Mouse (Mus musculus) cerebellum, postnatal 36 days (tissue): Measurements from ENCODE around the gene Zbtb49.

Source experiments
- DNase-seq, 2 experiments: peaks; one replicate each; pipeline ENCODE4 v3.0.0; 2021 to 2022; ENCODE audit warnings: mixed read lengths in 2 of 2

Gene Zbtb49

DNA sequence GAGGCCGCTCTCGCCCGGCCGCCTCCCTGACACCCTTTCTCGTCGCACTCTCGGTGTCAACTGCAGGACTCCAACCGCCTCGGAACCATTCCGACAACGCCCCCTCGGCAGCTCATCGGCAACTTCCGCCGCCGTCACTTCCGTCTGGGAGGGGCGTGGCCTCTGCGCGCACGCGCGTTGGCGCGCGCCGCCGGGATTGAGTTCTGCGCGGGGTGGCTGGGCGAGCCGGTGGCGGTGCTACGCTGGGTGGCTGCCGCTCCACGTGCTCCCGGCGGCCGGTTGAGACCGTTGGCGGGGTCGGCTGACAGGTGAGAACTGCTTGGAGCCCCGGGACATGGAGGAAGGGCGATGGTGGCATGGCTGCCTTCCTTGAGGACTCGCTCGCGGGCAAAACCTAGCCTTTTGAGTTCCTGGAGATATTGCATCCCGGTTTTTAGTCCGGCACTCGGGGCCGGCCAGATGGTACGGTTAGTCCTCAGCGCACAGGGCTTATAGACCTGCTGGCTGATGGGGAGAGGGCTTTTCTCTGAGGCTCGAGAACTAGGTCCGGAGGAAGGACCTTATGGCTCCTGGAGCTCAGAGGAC lies at the start of gene Zbtb49, which contains the start of gene Lyar:
TSS of gene Zbtb49 (minus strand) at position 130 of the 585 bp plus-strand sequence.
TSS of gene Lyar (plus strand) at position 143 of the 585 bp plus-strand sequence.
- peak; percentile 95 for DNase-seq

DNA sequence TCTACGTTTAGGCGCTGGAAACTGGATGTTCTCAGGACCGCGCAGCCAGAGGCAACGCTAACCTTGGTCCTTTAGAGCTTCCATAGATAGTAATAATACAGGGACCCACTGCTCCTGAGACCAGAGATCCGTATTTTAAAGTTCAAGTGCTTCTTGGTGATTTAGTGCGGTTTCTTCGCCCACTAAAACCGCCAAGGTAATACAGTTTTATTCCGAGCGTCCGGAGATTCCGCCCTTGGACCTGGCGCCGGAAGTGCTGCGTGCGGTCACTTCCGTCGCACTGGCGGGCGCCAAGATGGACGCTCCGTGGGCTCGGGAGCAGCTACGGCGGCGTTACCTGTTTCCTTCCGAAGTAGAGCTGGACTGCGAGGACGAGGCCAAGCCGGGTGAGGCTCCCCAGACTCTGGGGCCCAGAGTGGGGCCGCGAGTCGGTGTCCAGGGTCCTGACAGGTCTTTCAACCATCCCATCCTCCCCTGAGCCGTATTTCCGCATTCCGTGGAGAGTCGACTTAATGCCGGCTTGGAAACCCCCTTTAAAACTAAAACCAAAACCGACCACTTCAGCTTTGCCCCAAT lies 39.9 kb upstream of the Zbtb49 start, which contains the start of gene Tmem128:
TSS of gene Tmem128 (plus strand) at position 79 of the 576 bp plus-strand sequence.
- peak; percentile 70 to 80 for DNase-seq

DNA sequence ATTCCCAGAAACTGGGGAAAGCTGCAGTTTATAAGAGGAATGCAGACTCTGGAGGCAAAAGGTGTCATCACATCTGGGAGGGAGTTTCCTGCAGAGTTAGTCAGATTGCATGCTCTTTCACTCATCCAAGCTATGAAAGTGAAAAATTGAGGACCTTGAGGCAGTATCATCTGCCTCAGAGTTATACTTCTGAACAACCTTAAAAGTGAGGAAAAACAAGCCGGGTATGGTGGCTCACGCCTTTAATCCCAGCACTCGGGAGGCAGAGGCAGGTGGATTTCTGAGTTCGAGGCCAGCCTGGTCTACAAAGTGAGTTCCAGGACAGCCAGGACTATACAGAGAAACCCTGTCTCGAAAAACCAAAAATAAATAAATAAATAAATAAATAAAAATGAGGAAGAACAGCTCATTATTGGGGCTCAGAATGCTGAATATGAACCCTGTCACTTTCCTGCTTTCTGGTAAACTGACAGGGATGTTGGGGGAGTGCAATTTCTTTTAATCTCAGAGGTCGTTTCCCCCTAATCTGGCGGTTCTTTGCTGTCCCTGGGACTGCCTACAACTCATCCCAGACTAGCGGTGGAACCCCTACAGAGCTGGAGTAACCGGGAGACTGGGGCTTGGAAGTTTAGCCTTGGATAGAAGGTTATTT lies 39.3 kb upstream of the Zbtb49 start:
- DNase-seq: no peak

DNA sequence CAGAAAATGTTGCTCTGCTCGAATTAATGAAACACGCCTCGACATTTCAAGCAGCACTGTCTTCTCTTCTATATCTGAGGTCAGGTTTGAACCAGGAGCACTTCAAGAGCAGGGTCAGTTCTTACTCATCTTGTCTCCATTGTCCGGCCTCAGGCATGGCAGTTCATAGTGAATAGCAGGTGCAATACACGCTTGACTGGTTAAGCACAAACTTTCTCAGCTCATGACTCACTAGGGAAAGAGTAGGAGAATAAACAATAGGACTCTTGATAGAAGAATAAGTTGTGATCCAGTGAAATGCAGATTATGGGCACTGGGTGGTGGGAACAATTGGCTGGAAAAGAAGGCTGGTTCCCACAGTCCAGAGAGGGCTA lies 38.5 kb upstream of the Zbtb49 start:
- DNase-seq: no peak

DNA sequence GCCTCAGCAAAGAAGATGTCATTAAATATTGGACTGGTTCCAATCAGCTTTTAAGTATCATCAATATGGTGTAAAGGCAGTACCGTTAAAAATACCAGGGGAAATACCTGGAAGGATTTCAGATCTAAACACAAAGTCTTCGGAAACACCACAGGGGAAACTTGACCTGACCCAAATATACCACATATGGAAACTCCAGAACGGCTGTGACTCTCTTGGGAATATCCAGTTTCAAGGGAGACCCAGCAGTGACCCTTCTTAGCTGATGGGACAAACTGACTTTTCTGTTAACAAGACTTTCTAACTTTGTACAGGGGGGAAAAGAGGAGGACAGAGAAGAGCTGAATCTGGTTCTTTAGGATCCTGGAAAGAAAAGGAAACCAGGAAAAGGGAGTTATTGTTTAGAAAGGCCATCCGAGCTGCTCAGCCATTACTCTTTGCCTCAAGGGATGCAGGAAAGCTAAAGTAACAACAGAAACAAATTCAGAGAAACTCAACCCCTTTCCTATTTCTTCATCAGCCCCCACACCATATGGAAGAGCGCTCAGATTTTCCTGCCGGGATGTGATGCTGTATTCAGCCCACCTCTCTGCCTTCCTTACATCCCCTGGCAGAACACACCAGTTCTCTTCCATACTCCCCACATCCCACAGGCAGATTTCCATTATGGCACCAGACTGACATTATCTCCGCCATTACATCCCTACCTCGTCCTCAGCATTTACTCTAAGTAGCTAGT lies 37.9 kb upstream of the Zbtb49 start:
- DNase-seq: no peak

DNA sequence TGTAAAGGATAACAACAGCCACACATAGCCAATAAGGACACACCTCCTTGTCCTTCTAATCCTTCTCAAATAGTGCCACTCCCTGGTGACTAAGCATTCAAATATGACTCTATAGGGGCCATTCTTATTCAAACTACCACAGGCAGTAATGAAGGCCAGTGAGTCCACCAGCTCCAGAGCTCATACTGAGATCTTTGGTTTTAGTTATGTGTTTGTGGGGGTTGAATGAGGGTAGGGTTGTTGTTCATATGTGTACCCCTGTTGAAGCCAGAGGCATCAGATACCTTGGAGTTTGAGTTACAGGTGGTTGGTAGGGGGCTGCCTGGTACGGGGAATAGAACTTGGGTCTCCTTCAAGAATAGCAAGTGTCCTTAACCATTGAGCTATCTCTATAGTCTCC lies 36.3 kb upstream of the Zbtb49 start:
- DNase-seq: no peak

DNA sequence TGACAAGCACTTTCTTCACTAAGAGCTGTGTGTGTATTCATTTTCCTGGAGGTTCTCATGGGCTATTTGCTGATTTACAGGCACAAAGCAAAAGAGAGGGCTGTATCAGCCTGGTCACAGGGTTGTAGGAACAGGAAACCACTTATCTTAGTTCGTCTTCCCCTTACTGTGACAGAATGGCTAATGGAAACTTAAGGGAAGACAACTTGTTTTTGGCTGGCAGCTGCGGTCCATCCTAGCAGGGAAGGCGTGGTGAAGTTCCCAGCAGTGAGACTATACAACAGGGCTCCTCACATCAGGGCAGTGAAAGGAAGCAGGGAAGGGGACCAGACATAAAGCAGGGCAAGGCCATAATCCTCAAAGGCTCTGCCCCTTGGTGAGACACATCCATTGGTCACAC lies 35.4 kb upstream of the Zbtb49 start:
- DNase-seq: no peak

DNA sequence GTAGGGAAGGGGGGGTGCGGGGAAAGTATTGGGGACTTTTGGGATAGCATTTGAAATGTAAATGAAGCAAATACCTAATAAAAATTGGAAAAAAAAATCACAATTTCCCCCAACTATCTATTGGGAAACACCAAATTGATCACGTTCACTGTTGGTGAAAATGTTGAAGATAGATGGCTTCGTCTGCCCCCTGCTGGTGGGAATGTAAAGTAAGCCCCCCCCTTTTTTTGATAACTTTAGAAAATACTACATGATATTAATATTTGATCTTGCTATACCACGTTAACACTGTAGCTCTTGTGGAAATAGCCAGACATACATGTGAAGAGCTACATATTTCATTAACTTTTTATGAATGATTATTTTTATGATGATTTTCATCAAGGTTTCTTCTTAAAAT lies 34.9 kb upstream of the Zbtb49 start:
- no peak for DNase-seq

DNA sequence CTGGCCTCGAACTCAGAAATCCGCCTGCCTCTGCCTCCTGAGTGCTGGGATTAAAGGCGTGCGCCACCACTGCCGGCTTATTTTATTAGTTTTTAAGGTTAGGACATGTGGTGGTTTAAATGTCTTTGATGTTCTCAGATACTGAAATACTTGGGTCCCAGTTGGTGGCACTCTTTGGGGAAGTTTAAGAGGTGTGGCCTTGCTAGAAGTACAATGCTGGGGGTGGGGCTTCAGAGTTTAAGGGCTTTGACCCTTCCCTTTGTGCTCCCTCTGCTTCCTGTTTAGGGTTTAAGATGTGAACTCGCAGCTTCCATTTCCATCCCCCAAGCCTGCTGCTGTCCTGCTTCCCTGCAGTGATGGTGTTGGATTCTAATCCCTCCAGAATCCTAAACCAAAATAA lies 21.7 kb upstream of the Zbtb49 start:
- DNase-seq: no peak

DNA sequence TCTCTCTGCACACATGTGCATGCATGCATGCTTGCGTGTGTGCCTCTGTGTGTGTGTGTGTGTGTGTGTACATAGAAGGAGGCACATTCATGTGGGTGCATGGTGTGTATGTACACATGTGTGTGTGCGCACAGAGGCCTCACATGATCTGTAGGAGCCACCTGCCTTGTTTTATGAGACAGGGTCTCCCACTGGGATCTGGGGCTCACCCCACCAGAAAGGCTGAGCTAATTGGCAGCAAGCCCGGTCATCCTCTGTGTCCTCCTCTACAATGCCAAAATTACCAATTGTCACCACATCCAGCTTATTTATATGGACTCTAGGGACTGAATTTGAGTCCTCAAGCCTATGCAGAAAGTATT lies 21.2 kb upstream of the Zbtb49 start:
- DNase-seq: no peak

DNA sequence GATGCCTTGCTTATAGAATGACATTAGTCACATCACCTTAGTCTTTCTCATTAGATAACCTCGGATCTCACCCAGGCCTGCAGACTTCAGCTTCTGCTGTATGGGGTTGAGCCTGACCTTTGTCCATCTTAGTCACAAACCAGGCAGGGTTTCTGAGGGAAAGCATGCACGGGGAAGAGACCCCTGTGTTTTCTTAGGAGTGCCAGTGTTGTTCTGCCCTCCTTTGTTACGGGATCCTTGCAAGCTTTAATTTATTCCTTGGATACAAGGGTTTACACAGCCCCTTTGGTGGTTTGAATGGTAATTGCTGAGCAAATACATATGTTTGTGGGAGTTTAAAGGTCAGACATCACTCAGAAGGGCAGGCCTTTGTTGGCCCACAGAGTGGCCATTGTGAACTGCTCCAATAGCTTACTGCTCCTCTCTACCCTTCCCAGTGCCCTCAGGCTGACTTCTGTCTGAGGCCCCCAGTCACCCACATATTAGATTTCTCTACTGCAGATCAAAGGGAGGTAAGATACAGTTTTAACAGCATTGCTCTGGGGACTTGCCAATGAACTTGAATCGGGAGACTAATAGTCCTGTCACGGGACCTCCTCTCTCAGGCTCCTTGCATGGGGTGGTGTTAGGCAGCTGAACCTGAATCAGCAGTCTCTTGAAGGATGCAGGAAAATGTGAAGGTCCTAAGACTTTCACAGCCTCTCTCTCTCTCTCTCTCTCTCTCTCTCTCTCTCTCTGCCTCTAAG lies 20.6 kb upstream of the Zbtb49 start:
- DNase-seq: no peak

DNA sequence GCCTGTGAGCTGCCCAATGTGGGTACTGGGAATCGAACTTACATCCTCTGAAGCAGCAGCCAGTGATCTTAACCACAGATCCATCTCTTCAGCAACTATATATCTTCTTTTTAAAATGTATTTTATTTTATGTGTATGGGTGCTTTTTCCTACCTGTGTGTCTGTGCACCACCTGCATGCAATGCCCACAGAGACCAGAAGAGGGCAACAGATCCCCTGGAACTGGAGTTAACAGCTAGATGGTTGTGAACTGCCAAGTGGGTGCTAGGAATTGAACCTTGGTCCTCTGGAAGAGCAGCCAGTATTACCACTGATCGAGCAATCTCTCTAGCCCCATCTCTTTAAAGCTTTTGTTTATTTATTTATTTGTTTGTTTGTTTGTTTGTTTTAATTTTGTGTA lies 16.4 kb upstream of the Zbtb49 start:
- no peak for DNase-seq

DNA sequence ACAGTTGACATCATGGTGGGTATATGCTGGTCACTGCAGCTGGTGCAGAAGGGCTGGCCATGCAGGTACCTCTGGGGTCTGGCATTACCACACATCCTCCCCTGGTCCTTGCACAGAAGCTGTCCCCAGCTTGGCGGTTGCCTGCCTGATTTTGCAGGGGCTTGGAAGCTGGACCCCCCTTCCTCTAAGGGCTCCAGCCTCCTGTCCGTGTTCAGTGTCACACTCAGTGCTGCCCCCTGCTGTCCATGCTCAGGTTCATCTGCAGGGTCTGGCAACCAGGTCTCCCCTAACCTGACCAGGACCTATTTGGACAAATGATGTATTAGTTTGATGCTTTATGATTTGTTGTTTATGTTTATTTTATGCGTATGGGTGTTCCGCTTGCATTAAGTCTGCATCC lies 15.2 kb upstream of the Zbtb49 start:
- peak; percentile 44 to 46 for DNase-seq

DNA sequence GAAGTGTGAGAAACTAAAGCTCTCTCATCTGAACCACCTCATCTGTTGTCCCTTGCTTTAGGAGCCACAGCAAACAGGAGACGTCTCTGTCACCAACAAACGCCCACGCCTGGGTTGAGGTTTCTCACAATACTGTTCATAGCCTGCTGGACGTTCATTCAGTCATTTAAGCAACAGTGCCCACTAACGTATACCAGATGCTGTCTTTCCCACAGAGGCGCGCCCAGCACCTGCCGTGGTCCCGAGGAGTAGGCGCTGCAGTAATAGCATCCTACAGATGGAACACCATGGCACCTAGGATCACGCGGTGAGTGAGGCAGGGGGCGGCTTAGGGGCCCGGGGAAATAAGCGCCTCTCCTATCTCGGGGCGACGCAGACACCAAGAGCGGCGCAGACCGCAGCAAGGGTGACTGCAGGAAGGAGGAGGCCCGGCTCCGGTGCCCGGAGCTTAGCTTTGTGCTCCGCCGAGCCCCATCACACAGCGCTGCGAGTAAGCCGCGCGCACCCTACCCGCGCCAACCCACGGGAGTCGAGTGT lies 418 bp downstream of the Zbtb49 start:
- DNase-seq: no peak

DNA sequence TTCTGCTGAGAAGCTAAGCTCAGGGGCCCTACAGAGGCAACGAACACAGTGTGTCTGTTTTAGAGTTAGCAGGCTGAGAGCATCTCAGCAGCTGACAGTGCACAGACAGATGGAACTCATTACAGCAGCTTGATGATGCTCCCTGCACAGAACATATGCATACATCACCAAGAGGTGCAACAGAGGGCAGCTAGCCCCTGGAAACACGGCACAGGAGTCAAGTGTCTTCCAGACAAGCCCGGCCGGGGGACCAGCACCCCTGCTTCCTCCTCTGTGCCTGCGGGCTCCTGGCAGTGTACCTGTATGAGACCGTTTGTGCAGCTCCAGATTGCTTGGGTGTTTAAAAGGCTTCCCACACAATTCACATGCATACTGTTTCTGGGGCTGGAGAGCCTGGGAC lies 7.2 kb downstream of the Zbtb49 start:
- no peak for DNase-seq

DNA sequence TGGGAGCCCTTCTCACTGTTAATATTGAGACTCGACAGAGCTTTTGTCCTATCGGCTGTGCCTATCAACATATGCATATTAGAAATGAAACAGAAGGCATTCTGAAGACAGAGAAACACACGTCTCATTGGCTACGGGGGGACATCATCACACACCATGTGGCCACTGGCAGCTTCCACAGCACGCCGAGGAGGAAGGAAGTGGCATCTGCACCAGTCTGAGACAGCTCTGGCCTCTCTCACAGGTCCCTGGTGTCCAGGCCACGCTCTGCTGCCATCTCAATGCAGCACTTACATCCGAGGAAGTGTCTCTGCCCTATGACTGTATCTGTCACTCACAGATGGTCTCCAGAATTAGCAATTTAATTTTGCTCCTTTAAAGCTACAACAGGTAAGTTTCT lies 8.6 kb downstream of the Zbtb49 start:
- DNase-seq: no peak

DNA sequence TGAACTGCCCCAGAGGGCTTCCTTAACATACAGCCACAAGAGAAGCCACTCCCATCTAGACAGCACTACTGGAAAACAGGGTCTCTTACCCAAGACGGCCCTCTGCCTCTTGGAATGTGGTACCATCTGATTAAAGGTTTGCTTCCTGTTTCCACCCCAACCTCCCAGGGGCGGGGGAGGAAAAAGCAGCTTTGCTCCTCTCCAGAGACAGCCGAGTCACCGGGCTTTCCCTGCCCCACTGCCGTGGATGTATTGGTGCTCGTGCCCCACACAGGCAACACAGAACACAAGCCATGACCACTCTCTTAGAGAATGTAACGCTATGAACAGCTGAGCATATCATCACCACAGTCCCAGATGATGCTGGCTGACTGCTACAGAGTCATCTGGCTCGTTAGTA lies 11.3 kb downstream of the Zbtb49 start:
- DNase-seq: no peak

DNA sequence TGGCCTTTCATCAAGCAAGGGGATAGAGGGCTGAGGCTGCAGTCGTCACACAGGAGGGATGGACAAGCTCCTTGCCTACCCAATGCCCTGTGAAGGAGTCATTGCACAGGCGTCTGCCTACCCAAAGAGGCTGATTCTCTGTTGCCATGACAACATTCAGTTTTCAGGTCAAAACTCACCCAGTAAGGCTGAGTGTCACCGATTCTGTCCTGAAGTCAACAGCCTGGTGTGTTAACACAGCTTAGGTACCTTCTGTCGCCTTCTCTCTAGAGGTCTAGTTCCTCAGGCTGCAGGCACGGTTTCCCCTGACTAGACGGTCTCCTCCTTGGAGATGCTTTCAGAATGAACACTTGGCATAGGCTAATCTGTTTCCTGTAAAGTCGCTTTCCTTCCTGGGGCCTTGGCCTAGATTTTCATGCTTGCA lies 14.9 kb downstream of the Zbtb49 start:
- DNase-seq: no peak

DNA sequence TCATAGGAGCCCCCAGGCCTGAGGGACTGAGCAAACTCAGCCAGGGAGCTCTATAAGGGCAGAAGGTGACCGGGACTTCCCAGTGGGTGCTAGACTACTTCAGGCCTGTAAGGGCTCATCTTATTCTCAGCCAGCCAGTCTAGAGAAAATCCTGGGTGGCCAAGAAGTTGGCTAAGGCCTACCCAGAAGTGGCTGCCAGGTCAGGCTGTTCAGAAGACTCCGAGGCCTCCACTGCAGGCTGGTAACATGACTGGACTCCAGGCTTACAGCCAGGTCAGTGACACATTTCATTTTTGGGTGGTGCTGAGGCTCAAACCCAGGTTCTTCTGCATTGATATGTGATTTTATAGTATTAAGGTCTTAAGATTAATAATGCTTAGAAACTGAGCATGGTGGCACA lies 20.6 kb downstream of the Zbtb49 start:
- no peak for DNase-seq

DNA sequence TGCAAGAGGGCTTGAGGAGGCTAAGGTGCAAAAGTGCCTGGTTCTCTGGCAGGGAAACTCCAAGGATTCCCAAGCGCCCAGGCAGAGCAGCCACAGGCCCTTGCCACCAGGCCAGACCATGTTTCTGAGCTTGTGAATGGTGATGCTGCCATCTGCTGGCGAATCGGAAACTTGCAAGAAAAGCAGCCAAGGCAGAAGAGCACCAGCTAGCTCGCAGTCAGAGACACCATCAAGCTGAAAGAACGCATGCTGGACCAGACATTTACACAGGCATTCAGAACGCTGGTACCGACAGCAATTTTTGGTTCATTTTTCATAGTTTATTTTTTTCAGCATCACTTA lies 22.8 kb downstream of the Zbtb49 start:
- DNase-seq: peak; percentile 90 to 93

DNA sequence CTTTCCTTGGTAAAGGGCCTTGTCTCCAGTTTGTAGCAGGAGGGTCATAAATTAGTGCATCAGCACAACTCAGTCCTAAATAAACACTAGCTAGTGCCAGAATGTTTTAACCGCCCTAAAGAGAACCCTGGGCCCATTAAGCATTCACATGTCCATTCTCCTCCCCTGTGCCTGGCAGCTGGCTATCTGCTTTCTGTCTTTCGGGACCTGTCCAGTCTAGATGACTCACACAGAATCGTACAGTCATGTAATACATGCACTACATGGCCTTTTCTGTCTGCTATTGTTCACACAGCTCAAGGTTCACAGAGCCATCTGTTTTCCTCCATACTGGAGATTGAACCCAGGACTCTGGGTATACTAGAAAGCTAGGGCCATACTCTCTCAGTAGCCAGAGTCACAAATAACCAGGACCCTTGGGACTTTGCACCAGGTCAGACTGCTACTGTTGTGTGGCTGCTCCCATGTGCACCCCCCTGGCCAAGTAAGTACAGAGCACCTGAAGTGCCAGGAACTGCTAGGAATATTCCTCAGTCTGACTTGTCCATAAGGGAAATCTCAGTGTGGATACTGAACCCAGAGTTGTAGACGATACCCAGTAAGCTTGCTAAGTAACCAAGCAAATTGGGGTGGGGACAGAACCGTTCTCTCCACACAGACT lies 23.3 kb downstream of the Zbtb49 start:
- no peak for DNase-seq

DNA sequence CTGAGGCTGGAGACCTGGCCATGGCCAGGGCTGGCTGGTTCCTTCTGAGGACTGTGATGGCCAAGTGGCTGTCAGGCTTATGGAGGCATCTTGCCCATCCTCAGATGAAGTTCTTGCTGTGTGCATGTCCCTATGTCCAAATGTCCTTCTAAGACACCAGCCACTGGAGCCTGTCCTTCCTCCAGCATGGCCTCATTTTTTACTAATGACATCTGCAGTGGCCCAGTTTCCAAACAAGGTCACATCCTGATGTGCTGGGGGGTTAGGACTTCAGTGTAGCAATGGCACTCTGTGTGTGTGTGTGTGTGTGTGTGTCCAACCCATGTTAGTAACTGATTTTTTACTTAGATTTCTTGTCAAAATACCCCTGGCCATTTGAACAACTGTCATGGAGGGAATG lies 24.3 kb downstream of the Zbtb49 start:
- no peak for DNase-seq
